Mouse (Mus musculus): Measurements from ENCODE around the gene Gm17019.
"Not testable (repeated sequence)": the region's sequence is repeated elsewhere in the genome, so short reads cannot be mapped to it uniquely, and the experiment has no call there.

- not testable (repeated sequence) for TF ChIP-seq POLR2A (IDR thresholded peaks at IDR 0.05; ENCODE audit: low read depth, low read length); CTCF (IDR thresholded peaks at IDR 0.05; ENCODE audit: extremely low read depth, insufficient read length, insufficient replicate concordance, low read depth, low read length)
These were observed 12.3 kb upstream of the Gm17019 start for GRCm38 (mm10) chr5:15044830-15045767.
